Mouse (Mus musculus) urinary bladder, postnatal 0 days (tissue): ENCODE measurements around the gene Scgb1b15. TPM values are rescaled to one million over a fixed set of nuclear protein-coding genes. Genes with fewer than 3 reads are reported as not detected.

Experiments used
- polyA plus RNA-seq: library from polyadenylated mRNA; unstranded; fragments of >200 nt; fragmentation: Nextera tagmentation; extraction: Ambion mirVana; gene quantifications from 2 replicates; pipeline ENCODE4 v1.2.1, GENCODE M21; 2015

Scgb1b15 gene
- polyA plus RNA-seq, result not detected in 2 replicates

GRCm38 (mm10) chr7:32836254-32836653 lies at the start of gene Scgb1b15:
Gene Scgb1b15, plus strand, starts transcription at chr7:32836554.

DNA sequence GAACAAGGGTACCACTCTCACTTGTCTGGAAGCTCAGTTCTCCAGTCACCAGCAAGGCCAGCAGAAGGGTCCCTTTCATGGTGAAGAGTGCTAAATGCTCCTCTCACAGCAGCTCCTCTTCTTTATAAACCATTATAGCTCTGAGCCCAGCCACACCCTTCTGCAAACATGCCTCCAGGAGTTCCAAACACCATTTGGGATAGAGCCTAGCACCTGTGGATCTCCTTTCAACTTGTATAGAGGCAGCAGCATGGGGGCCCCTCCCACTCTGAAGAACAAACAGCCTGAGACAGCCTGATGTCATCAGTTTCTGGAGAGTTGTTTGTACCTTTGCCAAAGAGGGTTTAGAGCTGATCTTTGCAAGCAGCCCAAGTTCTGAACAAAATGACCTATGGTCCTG lies 6.8 kb upstream of the Scgb1b15 start, which contains the start of gene Scgb2b15:
TSS of gene Scgb2b15 (minus strand) at position 101 of the 400 bp plus-strand sequence.

Other genes with a start within 250 kb of the Scgb1b15 start
- gene Scgb2b15, start 6.9 kb upstream of the Scgb1b15 start, polyA plus RNA-seq, result not detected in 2 replicates
- gene Scgb2b17, start 220.0 kb downstream of the Scgb1b15 start, polyA plus RNA-seq, result not detected in 2 replicates
- not detected in 2 replicates for gene Scgb1b17, start 226.9 kb downstream of the Scgb1b15 start, polyA plus RNA-seq